Mouse (Mus musculus) mature B cell (primary cell): ENCODE results near the gene 4933407L21Rik.

Experiments used
- in situ Hi-C: fragments of 300-500 bp; cut with MboI; formaldehyde crosslinking; loops from 2 replicates; pipeline ENCODE4 v1.14.3; 2019

Gene 4933407L21Rik

GRCm38 (mm10) chr1:85916830-85917450 is 11.3 kb upstream of the 4933407L21Rik start:
- in situ Hi-C loops = no loop called here

- in situ Hi-C loops = no loop called here
These were observed 8.7 kb upstream of the 4933407L21Rik start for GRCm38 (mm10) chr1:85919621-85920020.

- in situ Hi-C loops = no loop called here
These were observed 6.6 kb upstream of the 4933407L21Rik start for GRCm38 (mm10) chr1:85921725-85922124.

GRCm38 (mm10) chr1:85922127-85922864 is 6.0 kb upstream of the 4933407L21Rik start:
- in situ Hi-C loops = no loop called here

GRCm38 (mm10) chr1:85922865-85923211 is 5.4 kb upstream of the 4933407L21Rik start:
- in situ Hi-C loops = no loop called here

GRCm38 (mm10) chr1:85925183-85925582 is 3.1 kb upstream of the 4933407L21Rik start:
- in situ Hi-C loops = loop anchor here (5.0 kb wide), 1 partner anchor 82 kb away; no protein-coding TSS in a partner anchor

GRCm38 (mm10) chr1:85928688-85929065 is 394 bp downstream of the 4933407L21Rik start:
- in situ Hi-C loops = loop anchor here (5.0 kb wide), 1 partner anchor 79 kb away; no protein-coding TSS in a partner anchor

GRCm38 (mm10) chr1:85929406-85929805 is 1.1 kb downstream of the 4933407L21Rik start:
- in situ Hi-C loops = loop anchor here (5.0 kb wide), 1 partner anchor 78 kb away; no protein-coding TSS in a partner anchor

GRCm38 (mm10) chr1:85931170-85931569 is 2.9 kb downstream of the 4933407L21Rik start:
- in situ Hi-C loops = no loop called here

- in situ Hi-C loops = no loop called here
These were observed 4.9 kb downstream of the 4933407L21Rik start for GRCm38 (mm10) chr1:85933226-85933625.

- in situ Hi-C loops = no loop called here
These were observed 5.6 kb downstream of the 4933407L21Rik start for GRCm38 (mm10) chr1:85933631-85934465.

GRCm38 (mm10) chr1:85934560-85934959 is 6.3 kb downstream of the 4933407L21Rik start:
- in situ Hi-C loops = no loop called here

- in situ Hi-C loops = no loop called here
These were observed 7.0 kb downstream of the 4933407L21Rik start for GRCm38 (mm10) chr1:85935148-85935852.

- in situ Hi-C loops = no loop called here
These were observed 8.0 kb downstream of the 4933407L21Rik start for GRCm38 (mm10) chr1:85936265-85936664.

GRCm38 (mm10) chr1:85937323-85937722 is 9.0 kb downstream of the 4933407L21Rik start:
- in situ Hi-C loops = no loop called here

GRCm38 (mm10) chr1:85942318-85942717 is 14.0 kb downstream of the 4933407L21Rik start:
- in situ Hi-C loops = no loop called here

- in situ Hi-C loops = no loop called here
These were observed 20.9 kb downstream of the 4933407L21Rik start for GRCm38 (mm10) chr1:85949085-85949684.

GRCm38 (mm10) chr1:85955150-85955549 is 26.9 kb downstream of the 4933407L21Rik start:
- in situ Hi-C loops = no loop called here

- in situ Hi-C loops = no loop called here
These were observed 29.0 kb downstream of the 4933407L21Rik start for GRCm38 (mm10) chr1:85957290-85957689.

- in situ Hi-C loops = no loop called here
These were observed 29.8 kb downstream of the 4933407L21Rik start for GRCm38 (mm10) chr1:85957942-85958619.
